Mouse (Mus musculus): Measurements from ENCODE around the gene Stat3. TPM values are rescaled to one million over a fixed set of nuclear protein-coding genes. Genes with fewer than 3 reads are reported as not detected.

Gene Stat3
- polyA plus RNA-seq, 1 experiment from 2014 or later = 60.0 TPM

DNA sequence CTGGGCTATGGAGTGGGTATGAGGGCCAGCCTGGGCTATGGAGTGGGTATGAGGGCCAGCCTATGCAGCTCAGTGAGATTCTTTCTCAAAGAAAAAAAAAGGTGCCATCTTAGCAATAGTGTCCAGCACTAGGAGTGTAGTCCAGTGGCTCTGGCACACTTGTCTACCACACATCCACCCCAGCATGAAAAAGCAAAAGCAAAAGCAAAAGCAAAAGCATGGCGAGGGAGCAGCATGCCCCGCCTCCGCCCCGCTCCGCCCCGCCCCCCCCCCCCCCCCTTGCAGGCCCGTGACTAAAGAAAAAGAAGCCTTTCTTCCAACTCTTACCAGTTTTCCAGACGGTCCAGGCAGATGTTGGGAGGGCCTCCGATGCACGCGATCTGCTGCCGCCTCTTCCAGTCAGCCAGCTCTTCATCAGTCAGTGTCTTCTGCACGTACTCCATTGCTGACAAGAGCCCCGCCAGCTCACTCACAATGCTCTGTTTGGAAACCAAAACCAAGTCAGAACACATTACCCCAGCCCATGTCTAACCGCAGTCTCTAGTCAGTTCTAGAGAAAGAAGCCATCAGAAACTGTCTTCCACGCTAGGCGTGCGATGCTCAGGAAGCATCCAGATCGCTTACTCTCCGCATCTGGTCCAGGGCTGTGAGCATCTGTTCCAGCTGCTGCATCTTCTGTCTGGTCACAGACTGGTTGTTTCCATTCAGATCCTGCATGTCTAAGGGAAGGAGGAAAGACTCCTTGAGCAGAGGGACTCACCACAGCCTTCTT lies 34.6 kb downstream of the Stat3 start:
- no peak for ATAC-seq (ENCODE audit: insufficient number of reproducible peaks, low FRiP score)
- peaks cover 84% of the 10 kb centered on the region for H3K36me3 ChIP-seq

GRCm38 (mm10) chr11:100898441-100899199 lies 40.7 kb downstream of the Stat3 start:
- WGBS = 82% methylated on average over 16 of the region's 16 CpGs
- H3K4me2 ChIP-seq = no peak overlapping the region
- ATAC-seq (ENCODE audit: insufficient number of reproducible peaks, low FRiP score) = no peak
- H3K9me3 ChIP-seq (replicated peaks) = 0 out of 2 replicates have a peak, but pooled peaks cover 4% of the 10 kb centered on the region
- no peak overlapping the region for H3K4me3 ChIP-seq
- no peaks in the 10 kb centered on the region for H3K27me3 ChIP-seq (replicated peaks)
- peaks cover 6% of the 10 kb centered on the region; the same call in 1 of the 2 replicates for H3K4me1 ChIP-seq (replicated peaks)
- peak overlapping the region; percentile 16; the same call in 1 of the 2 replicates for H3K9ac ChIP-seq
- H3K27ac ChIP-seq (ENCODE audit: poor library complexity, severe bottlenecking) = no peak overlapping the region
- H3K36me3 ChIP-seq = peaks cover 78% of the 10 kb centered on the region

More for the DNA sequence above, 34.6 kb downstream of the Stat3 start:
- Histone ChIP-seq H3K9me3 (replicated peaks) (0 out of 2 replicates have a peak, but pooled peaks cover 4% of the 10 kb centered on the region), H3K4me1 (replicated peaks) (0 out of 2 replicates have a peak, but pooled peaks cover 6% of the 10 kb centered on the region), H3K27ac (ENCODE audit: poor library complexity, severe bottlenecking) (no peak overlapping the region), H3K4me3 (no peak overlapping the region), H3K4me2 (no peak overlapping the region), H3K27me3 (replicated peaks) (no peaks in the 10 kb centered on the region), H3K9ac (no peak overlapping the region)
- 71% methylated on average over 19 of the region's 20 CpGs for WGBS

DNA sequence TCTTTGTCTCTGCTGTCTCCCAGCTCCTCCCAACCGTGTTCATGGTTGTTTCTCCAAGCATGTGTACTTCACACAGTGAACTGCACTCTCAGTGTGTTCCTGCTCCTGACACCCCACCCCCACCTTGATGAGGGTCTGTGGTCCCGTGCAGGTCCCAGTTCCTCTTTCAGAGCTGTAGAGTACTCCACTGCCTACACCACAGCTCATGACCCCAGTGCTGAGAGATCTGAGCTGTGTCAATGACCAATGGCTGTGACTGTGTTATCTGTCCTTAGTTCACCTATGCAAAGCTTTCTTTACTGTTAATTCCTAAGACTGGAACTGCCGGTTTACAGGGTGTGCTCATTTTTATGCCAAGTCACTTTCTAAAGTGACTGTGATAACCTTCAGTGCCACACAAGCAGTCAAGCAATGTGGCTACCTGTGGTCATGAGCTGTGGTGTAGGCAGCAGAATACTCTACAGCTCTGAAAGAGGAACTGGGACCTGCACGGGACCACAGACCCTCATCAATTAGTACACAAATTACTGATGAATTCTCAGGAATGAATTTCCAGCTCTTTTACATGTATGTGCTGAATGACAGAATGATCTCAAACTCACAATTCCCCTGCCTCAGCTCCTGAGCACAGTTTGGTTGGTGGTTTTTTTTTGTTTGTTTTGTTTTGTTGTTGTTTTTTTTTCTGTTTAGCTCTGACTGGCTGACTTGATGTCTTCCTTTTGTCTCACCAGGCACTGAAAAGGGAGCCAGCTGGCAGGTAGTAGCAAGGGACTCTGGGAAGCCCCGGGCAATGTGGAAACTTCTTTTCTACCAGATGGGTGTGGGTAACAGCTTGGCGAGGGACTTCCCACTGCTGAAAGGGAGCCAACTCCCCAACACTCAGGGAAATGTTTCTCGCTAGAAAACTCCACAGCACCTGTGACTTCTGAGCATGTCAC lies 41.8 kb downstream of the Stat3 start:
- H3K27ac ChIP-seq (ENCODE audit: poor library complexity, severe bottlenecking) = no peak overlapping the region
- WGBS = 81% methylated on average over 7 of the region's 7 CpGs
- H3K4me1 ChIP-seq (replicated peaks) = peaks cover 9% of the 10 kb centered on the region; the same call in 1 of the 2 replicates
- H3K4me2 ChIP-seq = no peak overlapping the region
- H3K27me3 ChIP-seq (replicated peaks) = no peaks in the 10 kb centered on the region
- 0 out of 2 replicates have a peak, but pooled peaks cover 4% of the 10 kb centered on the region for H3K9me3 ChIP-seq (replicated peaks)
- ATAC-seq (ENCODE audit: insufficient number of reproducible peaks, low FRiP score) = no peak
- no peak overlapping the region for H3K9ac ChIP-seq
- no peak overlapping the region for H3K4me3 ChIP-seq
- peaks cover 75% of the 10 kb centered on the region for H3K36me3 ChIP-seq

- Histone ChIP-seq H3K4me2 (no peak overlapping the region), H3K4me1 (replicated peaks) (peaks cover 21% of the 10 kb centered on the region), H3K9ac (no peak overlapping the region), H3K36me3 (peaks cover 71% of the 10 kb centered on the region), H3K27ac (ENCODE audit: poor library complexity, severe bottlenecking) (no peak overlapping the region), H3K27me3 (replicated peaks) (no peaks in the 10 kb centered on the region), H3K4me3 (no peak overlapping the region), H3K9me3 (replicated peaks) (no peaks in the 10 kb centered on the region)
- no peak for ATAC-seq (ENCODE audit: insufficient number of reproducible peaks, low FRiP score)
- WGBS = 79% methylated on average over 10 of the region's 10 CpGs
Measured at GRCm38 (mm10) chr11:100896078-100896477, 43.3 kb downstream of the Stat3 start.

GRCm38 (mm10) chr11:100894146-100894918 lies 45.0 kb downstream of the Stat3 start:
- H3K9ac ChIP-seq = 0 out of 2 replicates have a peak overlapping the region, but pooled peaks have one; percentile 37
- H3K4me3 ChIP-seq = no peak overlapping the region
- H3K4me1 ChIP-seq (replicated peaks) = peaks cover 27% of the 10 kb centered on the region
- no peak for ATAC-seq (ENCODE audit: insufficient number of reproducible peaks, low FRiP score)
- H3K27ac ChIP-seq (ENCODE audit: poor library complexity, severe bottlenecking) = no peak overlapping the region
- H3K27me3 ChIP-seq (replicated peaks) = no peaks in the 10 kb centered on the region
- no peaks in the 10 kb centered on the region for H3K9me3 ChIP-seq (replicated peaks)
- H3K36me3 ChIP-seq = peaks cover 77% of the 10 kb centered on the region
- H3K4me2 ChIP-seq = no peak overlapping the region
- 70% methylated on average over 9 of the region's 9 CpGs for WGBS

- ATAC-seq (ENCODE audit: insufficient number of reproducible peaks, low FRiP score) = peak; percentile 60
- 0 out of 2 replicates have a peak overlapping the region, but pooled peaks have one; percentile 37 for H3K9ac ChIP-seq
Measured at GRCm38 (mm10) chr11:100893482-100893881, 45.9 kb downstream of the Stat3 start.

GRCm38 (mm10) chr11:100892435-100892834 lies 46.9 kb downstream of the Stat3 start:
- peaks cover 34% of the 10 kb centered on the region for H3K4me1 ChIP-seq (replicated peaks)
- peaks cover 71% of the 10 kb centered on the region for H3K36me3 ChIP-seq
- WGBS = 64% methylated on average over 5 of the region's 5 CpGs
- no peak overlapping the region for H3K4me3 ChIP-seq
- H3K9ac ChIP-seq = no peak overlapping the region
- no peaks in the 10 kb centered on the region for H3K9me3 ChIP-seq (replicated peaks)
- no peak for ATAC-seq (ENCODE audit: insufficient number of reproducible peaks, low FRiP score)
- H3K27ac ChIP-seq (ENCODE audit: poor library complexity, severe bottlenecking) = peak overlapping the region; percentile 36; the same call in 1 of the 2 replicates
- H3K27me3 ChIP-seq (replicated peaks) = no peaks in the 10 kb centered on the region
- H3K4me2 ChIP-seq = no peak overlapping the region

More at GRCm38 (mm10) chr11:100893482-100893881, 45.9 kb downstream of the Stat3 start:
- H3K36me3 ChIP-seq = peaks cover 77% of the 10 kb centered on the region
- H3K9me3 ChIP-seq (replicated peaks) = no peaks in the 10 kb centered on the region
- no peaks in the 10 kb centered on the region for H3K27me3 ChIP-seq (replicated peaks)
- H3K4me2 ChIP-seq = peak overlapping the region; percentile 39
- H3K4me3 ChIP-seq = no peak overlapping the region
- no peak overlapping the region for H3K27ac ChIP-seq (ENCODE audit: poor library complexity, severe bottlenecking)
- 18% methylated on average over 9 of the region's 9 CpGs for WGBS
- peaks cover 32% of the 10 kb centered on the region for H3K4me1 ChIP-seq (replicated peaks)

- Histone ChIP-seq H3K4me1 (replicated peaks) (peaks cover 43% of the 10 kb centered on the region), H3K27me3 (replicated peaks) (no peaks in the 10 kb centered on the region), H3K9ac (peak overlapping the region; percentile 40; the same call in 1 of the 2 replicates), H3K9me3 (replicated peaks) (no peaks in the 10 kb centered on the region), H3K27ac (ENCODE audit: poor library complexity, severe bottlenecking) (peak overlapping the region; percentile 83), H3K4me3 (no peak overlapping the region), H3K36me3 (peaks cover 72% of the 10 kb centered on the region), H3K4me2 (0 out of 2 replicates have a peak overlapping the region, but pooled peaks have one; percentile 12)
- WGBS = 44% methylated on average over 15 of the region's 15 CpGs
- peak; percentile 89 for ATAC-seq (ENCODE audit: insufficient number of reproducible peaks, low FRiP score)
Measured at GRCm38 (mm10) chr11:100891256-100892123, 47.9 kb downstream of the Stat3 start.

DNA sequence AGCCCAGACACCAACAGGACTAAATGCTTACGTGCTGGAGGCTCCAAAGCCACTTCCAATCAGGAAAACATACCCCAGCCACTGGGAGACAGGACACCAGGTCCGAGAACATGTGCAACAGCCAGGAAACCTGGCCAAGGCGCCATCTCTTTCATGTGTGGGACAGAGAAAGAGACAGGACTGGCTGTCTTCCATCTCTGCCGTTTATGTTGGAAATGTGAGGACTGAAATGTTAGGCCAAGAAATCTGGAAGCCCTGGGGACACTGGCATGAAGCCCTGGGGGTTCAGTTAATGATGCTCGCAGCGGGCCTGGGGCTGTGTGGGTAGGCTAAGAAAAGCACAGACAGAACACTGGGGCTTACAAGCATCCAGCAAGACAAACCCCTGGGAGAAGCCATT lies 48.9 kb downstream of the Stat3 start:
- H3K27ac ChIP-seq (ENCODE audit: poor library complexity, severe bottlenecking) = no peak overlapping the region
- H3K4me2 ChIP-seq = no peak overlapping the region
- no peaks in the 10 kb centered on the region for H3K9me3 ChIP-seq (replicated peaks)
- H3K9ac ChIP-seq = no peak overlapping the region
- no peaks in the 10 kb centered on the region for H3K27me3 ChIP-seq (replicated peaks)
- H3K4me3 ChIP-seq = no peak overlapping the region
- H3K4me1 ChIP-seq (replicated peaks) = peaks cover 50% of the 10 kb centered on the region
- 87% methylated on average over 6 of the region's 6 CpGs for WGBS
- H3K36me3 ChIP-seq = peaks cover 72% of the 10 kb centered on the region
- ATAC-seq (ENCODE audit: insufficient number of reproducible peaks, low FRiP score) = no peak

Measured in heart, embryonic 12.5 days (tissue).